Mouse (Mus musculus): ENCODE measurements around the gene BC030867.

BC030867 gene

GRCm38 (mm10) chr11:102220451-102220850 lies 28.2 kb upstream of the BC030867 start:
- no peak for ATAC-seq (ENCODE audit: insufficient number of reproducible peaks, low FRiP score, low TSS enrichment)

GRCm38 (mm10) chr11:102221243-102221953 lies 27.3 kb upstream of the BC030867 start:
- ATAC-seq (ENCODE audit: insufficient number of reproducible peaks, low FRiP score, low TSS enrichment), result no peak

GRCm38 (mm10) chr11:102221954-102222351 lies 26.7 kb upstream of the BC030867 start:
- no peak for ATAC-seq (ENCODE audit: insufficient number of reproducible peaks, low FRiP score, low TSS enrichment)

GRCm38 (mm10) chr11:102223166-102223565 lies 25.5 kb upstream of the BC030867 start:
- ATAC-seq (ENCODE audit: insufficient number of reproducible peaks, low FRiP score, low TSS enrichment), result no peak

- no peak for ATAC-seq (ENCODE audit: insufficient number of reproducible peaks, low FRiP score, low TSS enrichment)
These were observed 24.0 kb upstream of the BC030867 start for GRCm38 (mm10) chr11:102224686-102225085.

- ATAC-seq (ENCODE audit: insufficient number of reproducible peaks, low FRiP score, low TSS enrichment), result no peak
These were observed 23.5 kb upstream of the BC030867 start for GRCm38 (mm10) chr11:102225221-102225620.

GRCm38 (mm10) chr11:102226067-102226978 lies 22.4 kb upstream of the BC030867 start:
- ATAC-seq (ENCODE audit: insufficient number of reproducible peaks, low FRiP score, low TSS enrichment), result no peak

GRCm38 (mm10) chr11:102227270-102228190 lies 21.2 kb upstream of the BC030867 start:
- ATAC-seq (ENCODE audit: insufficient number of reproducible peaks, low FRiP score, low TSS enrichment), result no peak

- no peak for ATAC-seq (ENCODE audit: insufficient number of reproducible peaks, low FRiP score, low TSS enrichment)
These were observed 20.5 kb upstream of the BC030867 start for GRCm38 (mm10) chr11:102228191-102228545.

GRCm38 (mm10) chr11:102228646-102229268 lies 19.9 kb upstream of the BC030867 start:
- ATAC-seq (ENCODE audit: insufficient number of reproducible peaks, low FRiP score, low TSS enrichment), result no peak

GRCm38 (mm10) chr11:102229331-102229953 lies 19.2 kb upstream of the BC030867 start:
- ATAC-seq (ENCODE audit: insufficient number of reproducible peaks, low FRiP score, low TSS enrichment), result peak; percentile 11; the same call in 1 of the 2 replicates

GRCm38 (mm10) chr11:102230006-102230741 lies 18.5 kb upstream of the BC030867 start, which contains the start of gene Hdac5:
TSS of gene Hdac5 (minus strand) at chr11:102230166.
- ATAC-seq (ENCODE audit: insufficient number of reproducible peaks, low FRiP score, low TSS enrichment), result peak; percentile 88; the same call in 1 of the 2 replicates

- no peak for ATAC-seq (ENCODE audit: insufficient number of reproducible peaks, low FRiP score, low TSS enrichment)
These were observed 12.7 kb upstream of the BC030867 start for GRCm38 (mm10) chr11:102236022-102236421.

- ATAC-seq (ENCODE audit: insufficient number of reproducible peaks, low FRiP score, low TSS enrichment), result no peak
These were observed 8.0 kb upstream of the BC030867 start for GRCm38 (mm10) chr11:102240636-102241035.

GRCm38 (mm10) chr11:102241246-102241645 lies 7.4 kb upstream of the BC030867 start:
- no peak for ATAC-seq (ENCODE audit: insufficient number of reproducible peaks, low FRiP score, low TSS enrichment)

GRCm38 (mm10) chr11:102241874-102242273 lies 6.8 kb upstream of the BC030867 start:
- ATAC-seq (ENCODE audit: insufficient number of reproducible peaks, low FRiP score, low TSS enrichment), result no peak

GRCm38 (mm10) chr11:102244926-102245449 lies 3.7 kb upstream of the BC030867 start:
- no peak for ATAC-seq (ENCODE audit: insufficient number of reproducible peaks, low FRiP score, low TSS enrichment)

GRCm38 (mm10) chr11:102245581-102246272 lies 3.0 kb upstream of the BC030867 start:
- ATAC-seq (ENCODE audit: insufficient number of reproducible peaks, low FRiP score, low TSS enrichment), result no peak
